Mouse (Mus musculus): ENCODE measurements around the gene Phyhipl. TPM values are rescaled to one million over a fixed set of nuclear protein-coding genes. Genes with fewer than 3 reads are reported as not detected.

Gene Phyhipl
- polyA plus RNA-seq (2017; shearing (Covaris generic)) = under 1 TPM; 0.10 to 0.69 TPM

DNA sequence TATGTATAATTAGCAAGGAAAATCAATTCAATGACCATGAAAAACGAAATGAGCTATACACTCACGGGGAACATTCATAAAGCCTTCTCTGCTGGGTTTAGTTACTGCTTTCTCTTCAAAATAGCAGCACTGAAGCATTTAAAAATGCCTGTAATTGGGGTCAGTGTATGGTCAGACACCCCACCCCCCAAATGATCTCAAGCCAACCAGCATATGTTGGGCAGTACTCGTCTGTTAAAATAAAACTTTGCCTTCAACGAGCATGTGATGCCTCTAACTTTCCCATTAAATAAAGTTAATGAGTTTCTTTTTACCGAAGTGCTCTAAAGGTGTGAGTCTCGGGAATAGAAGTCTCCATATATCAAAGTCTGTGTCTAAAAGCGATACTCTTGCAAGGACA is at the start of gene Phyhipl:
Gene Phyhipl, minus strand, starts transcription at position 138 of the 400 bp plus-strand sequence.

Other genes starting within 250 kb of the Phyhipl start
- not detected for gene Fam13c, start 215.5 kb downstream of the Phyhipl start, polyA plus RNA-seq (2017; shearing (Covaris generic))

All from inflammation-experienced regulatory T-cells (primary cell).